In the genomic region with DNA sequence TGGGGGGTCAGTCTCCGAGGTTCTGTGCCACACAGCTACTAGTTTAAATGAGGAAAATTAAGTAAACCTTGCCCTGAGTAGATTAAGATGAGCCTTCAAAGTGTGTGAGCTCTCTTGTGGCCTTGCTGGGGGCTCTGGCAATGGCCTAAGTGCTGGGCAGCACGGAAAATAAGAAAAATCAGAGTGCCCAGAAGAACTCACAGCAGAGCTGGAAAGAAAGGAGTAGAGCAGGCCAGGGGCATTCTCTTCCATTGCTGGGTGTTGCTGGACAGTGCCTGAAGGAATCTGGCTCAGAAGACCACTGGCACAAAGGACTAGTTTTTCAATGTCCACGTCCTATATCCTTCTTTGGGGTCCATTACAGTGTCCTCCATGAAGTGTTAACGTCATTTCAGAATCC, we compare ENCODE assay signal across 7 mouse cellular contexts. TPM values are rescaled to one million over a fixed set of nuclear protein-coding genes. Genes with fewer than 3 reads are reported as not detected.
DNase-seq lines count a peak whose midpoint lies in the region; ATAC-seq and TF ChIP-seq lines count a peak whose summit lies in the region.

No protein-coding gene starts in this region.

- no peak for TF ChIP-seq EP300 in lung, postnatal 0 days (IDR thresholded peaks at IDR 0.05)

- no peaks in the 10 kb centered on the region for H3K27me3 ChIP-seq in lung, postnatal 0 days (replicated peaks; ENCODE audit: insufficient read depth, low read length)
- H3K27me3 ChIP-seq in forebrain, embryonic 15.5 days: no peaks in the 10 kb centered on the region
- no peaks in the 10 kb centered on the region for H3K27me3 ChIP-seq in limb, embryonic 14.5 days (ENCODE audit: control insufficient read depth, insufficient read depth, low read length)
- no peaks in the 10 kb centered on the region for H3K27me3 ChIP-seq in stomach, embryonic 15.5 days (replicated peaks)

- H3K4me3 ChIP-seq in lung, postnatal 0 days (ENCODE audit: low read depth, low read length): no peak overlapping the region
- H3K4me3 ChIP-seq in forebrain, embryonic 15.5 days: peak overlapping the region; percentile 51
- H3K4me3 ChIP-seq in limb, embryonic 14.5 days (replicated peaks; ENCODE audit: low read length): peak overlapping the region; percentile 37
- peak overlapping the region; percentile 38 for H3K4me3 ChIP-seq in stomach, embryonic 15.5 days (replicated peaks)

- no peak overlapping the region; the same call in 1 of the 2 replicates for H3K9ac ChIP-seq in lung, postnatal 0 days (replicated peaks; ENCODE audit: low read depth)
- H3K9ac ChIP-seq in forebrain, embryonic 15.5 days (replicated peaks): peak overlapping the region; percentile 51
- H3K9ac ChIP-seq in limb, embryonic 14.5 days (ENCODE audit: low read depth, low read length, severe bottlenecking): peak overlapping the region; percentile 59
- H3K9ac ChIP-seq in stomach, embryonic 15.5 days: no peak overlapping the region

- peak overlapping the region; percentile 81 for H3K27ac ChIP-seq in lung, postnatal 0 days (ENCODE audit: low read length)
- H3K27ac ChIP-seq in forebrain, embryonic 15.5 days (replicated peaks): peak overlapping the region; percentile 85
- peak overlapping the region; percentile 93 for H3K27ac ChIP-seq in limb, embryonic 14.5 days (replicated peaks; ENCODE audit: low read depth, low read length)
- peak overlapping the region; percentile 86 for H3K27ac ChIP-seq in stomach, embryonic 15.5 days

- no peak for TF ChIP-seq CTCF in lung, postnatal 0 days (IDR thresholded peaks at IDR 0.05)

- ATAC-seq in lung, postnatal 0 days: no peak; the same call in 1 of the 2 replicates
- peak; percentile 49 for ATAC-seq in forebrain, embryonic 15.5 days (replicated peaks)
- peak; percentile 25 for ATAC-seq in limb, embryonic 14.5 days (ENCODE audit: low FRiP score, low read depth)
- ATAC-seq in stomach, embryonic 15.5 days (ENCODE audit: insufficient read depth, low FRiP score, low read depth): peak; percentile 9; the same call in 1 of the 2 replicates

- TF ChIP-seq POLR2A in limb, embryonic 14.5 days (IDR thresholded peaks at IDR 0.05; ENCODE audit: borderline replicate concordance, extremely low read depth, insufficient read depth, insufficient read length): no peak

- H3K4me1 ChIP-seq in lung, postnatal 0 days (ENCODE audit: insufficient read depth, low read depth, low read length): peaks cover 7% of the 10 kb centered on the region; the same call in 1 of the 2 replicates
- H3K4me1 ChIP-seq in forebrain, embryonic 15.5 days: peaks cover 31% of the 10 kb centered on the region
- peaks cover 21% of the 10 kb centered on the region for H3K4me1 ChIP-seq in limb, embryonic 14.5 days (ENCODE audit: control insufficient read depth, insufficient read depth, low read length)
- peaks cover 10% of the 10 kb centered on the region for H3K4me1 ChIP-seq in stomach, embryonic 15.5 days

- DNase-seq in lung, postnatal 0 days (ENCODE audit: low spot score): peak; percentile 10
- no peak for DNase-seq in lung, postnatal 14 days
- DNase-seq in limb, embryonic 14.5 days (ENCODE audit: low spot score): no peak
- no peak for DNase-seq in spleen, postnatal 10 days (ENCODE audit: low spot score in 2 of 2)
- no peak for DNase-seq in B cell, adult 2 months

- 16% methylated on average over 4 of the region's 4 CpGs for WGBS in lung, postnatal 0 days
- WGBS in forebrain, embryonic 15.5 days: 8% methylated on average over 4 of the region's 4 CpGs
- 11% methylated on average over 4 of the region's 4 CpGs for WGBS in limb, embryonic 14.5 days
- WGBS in stomach, embryonic 15.5 days: 15% methylated on average over 4 of the region's 4 CpGs

- H3K4me2 ChIP-seq in lung, postnatal 0 days (replicated peaks; ENCODE audit: low read depth, low read length): peak overlapping the region; percentile 61
- H3K4me2 ChIP-seq in forebrain, embryonic 15.5 days (replicated peaks): peak overlapping the region; percentile 76
- peak overlapping the region; percentile 72 for H3K4me2 ChIP-seq in limb, embryonic 14.5 days (replicated peaks; ENCODE audit: low read depth, low read length, severe bottlenecking)
- peak overlapping the region; percentile 78 for H3K4me2 ChIP-seq in stomach, embryonic 15.5 days

- no peaks in the 10 kb centered on the region for H3K9me3 ChIP-seq in lung, postnatal 0 days (ENCODE audit: low read length)
- no peaks in the 10 kb centered on the region for H3K9me3 ChIP-seq in forebrain, embryonic 15.5 days
- H3K9me3 ChIP-seq in limb, embryonic 14.5 days (ENCODE audit: control insufficient read depth, low read length): no peaks in the 10 kb centered on the region
- no peaks in the 10 kb centered on the region for H3K9me3 ChIP-seq in stomach, embryonic 15.5 days

- H3K36me3 ChIP-seq in lung, postnatal 0 days (ENCODE audit: insufficient read depth, low read length): no peaks in the 10 kb centered on the region
- H3K36me3 ChIP-seq in forebrain, embryonic 15.5 days: no peaks in the 10 kb centered on the region
- no peaks in the 10 kb centered on the region for H3K36me3 ChIP-seq in limb, embryonic 14.5 days (ENCODE audit: control insufficient read depth, insufficient read depth, low read length)
- no peaks in the 10 kb centered on the region for H3K36me3 ChIP-seq in stomach, embryonic 15.5 days

RNA-seq across cellular contexts. Expression of gene Id4, which starts 32.9 kb away (rescaled TPM):
- 4.1 and 5.8 TPM in 2 replicates for polyA plus RNA-seq in lung, postnatal 0 days (2015; fragmentation: Nextera tagmentation; extraction: Ambion mirVana)
- polyA plus RNA-seq in forebrain, embryonic 15.5 days (2015; fragmentation: Nextera tagmentation; extraction: Ambion mirVana): 115 and 126 TPM in 2 replicates
- 10.5 and 11.6 TPM in 2 replicates for polyA plus RNA-seq in limb, embryonic 14.5 days (2012; rRNA removed)
- polyA plus RNA-seq in limb, embryonic 14.5 days (2014; fragmentation: Nextera tagmentation; extraction: Ambion mirVana): 8.3 and 9.3 TPM in 2 replicates
- polyA plus RNA-seq in stomach, embryonic 15.5 days (2015; fragmentation: Nextera tagmentation; extraction: Ambion mirVana): 21.7 and 22.8 TPM in 2 replicates

Comparison
In these comparisons a context has a peak if more than half of its experiments do, and no peak if none do; other contexts are left out.
1. H3K9ac ChIP-seq: peak in forebrain, embryonic 15.5 days (single experiment) and limb, embryonic 14.5 days (single experiment); none in lung, postnatal 0 days (single experiment) and stomach, embryonic 15.5 days (single experiment).
2. Peak in every context shown above with its lines, with median percentiles within 50 percentile points of each other: H3K27ac ChIP-seq and H3K4me2 ChIP-seq.